Mouse (Mus musculus) G1E (cell line): ENCODE results near the gene Pmm2. TPM values are rescaled to one million over a fixed set of nuclear protein-coding genes. Genes with fewer than 3 reads are reported as not detected.
A peak's percentile ranks its signal among the peaks of the same experiment; 100 is the strongest.

Experiments used
- ATAC-seq: 2 replicates; pipeline ENCODE4 v1.8.0; 2016; ENCODE audit warnings: mild to moderate bottlenecking; ENCODE audit not compliant: insufficient number of reproducible peaks, poor library complexity, low FRiP score, severe bottlenecking; ENCODE audit errors: extremely low read depth
- DNase-seq: peaks from one replicate; pipeline ENCODE4 v3.0.0; 2012; ENCODE audit warnings: low spot score
- H3K27me3 ChIP-seq: 2 replicates; pipeline ENCODE4 v1.6.1; 2012; ENCODE audit warnings: mild to moderate bottlenecking, low read length, inconsistent platforms; ENCODE audit not compliant: insufficient read depth
- H3K36me3 ChIP-seq: replicated peaks from 2 replicates; pipeline ENCODE3; 2012; ENCODE audit warnings: mild to moderate bottlenecking, inconsistent platforms
- H3K4me1 ChIP-seq: 2 replicates; pipeline ENCODE4 v1.6.1; 2012; ENCODE audit warnings: low read depth, low read length, inconsistent platforms, mixed read lengths; ENCODE audit not compliant: insufficient read depth
- H3K4me3 ChIP-seq: 2 replicates; pipeline ENCODE4 v1.5.1; 2012; ENCODE audit warnings: low read depth, mild to moderate bottlenecking, inconsistent platforms, low read length, moderate library complexity, mixed read lengths
- H3K9me3 ChIP-seq: replicated peaks from 2 replicates; pipeline ENCODE4 v1.6.1; 2012; ENCODE audit warnings: inconsistent platforms
- CTCF ChIP-seq: IDR thresholded peaks from 2 replicates; pipeline ENCODE4 v1.5.1; 2012; ENCODE audit warnings: low read depth, low read length, inconsistent platforms, mixed read lengths
- GATA1 ChIP-seq: IDR thresholded peaks from 2 replicates; pipeline ENCODE4 v1.6.1; 2012; ENCODE audit warnings: borderline replicate concordance, low read length, inconsistent platforms, mixed read lengths
- GATA2 ChIP-seq: IDR thresholded peaks from 2 replicates; pipeline ENCODE4 v1.6.1; 2012; ENCODE audit warnings: low read depth, low read length, inconsistent platforms, borderline replicate concordance
- POLR2AphosphoS5 ChIP-seq: IDR thresholded peaks from 2 replicates; pipeline ENCODE4 v1.6.1; 2012; ENCODE audit warnings: low read depth, low read length, inconsistent platforms; ENCODE audit not compliant: insufficient replicate concordance
- TAL1 ChIP-seq: conservative IDR thresholded peaks from 2 replicates; pipeline ENCODE4 v1.6.1; 2012; ENCODE audit warnings: low read depth, low read length, inconsistent platforms, mixed read lengths
- polyA plus RNA-seq: library from polyadenylated mRNA; stranded (reverse); fragments of >175 nt; gene quantifications from 2 replicates; pipeline ENCODE4 v1.2.3, GENCODE M21; 2012
- total RNA-seq, 2 experiments: library from RNA; stranded (forward) in 1 of 2; stranded (reverse) in 1 of 2; fragments of 200-1000 nt in 1 of 2; fragments of >200 nt in 1 of 2; fragmentation: Nextera tagmentation in 1 of 2; gene quantifications; 2 replicates each; pipeline ENCODE4 v1.2.3; 2014 to 2017

The Pmm2 gene
- total RNA-seq (2014; fragmentation: Nextera tagmentation) (57.3 and 74.3 TPM in 2 replicates), total RNA-seq (2017) (122 and 127 TPM in 2 replicates), polyA plus RNA-seq (12.1 and 28.2 TPM in 2 replicates)

DNA sequence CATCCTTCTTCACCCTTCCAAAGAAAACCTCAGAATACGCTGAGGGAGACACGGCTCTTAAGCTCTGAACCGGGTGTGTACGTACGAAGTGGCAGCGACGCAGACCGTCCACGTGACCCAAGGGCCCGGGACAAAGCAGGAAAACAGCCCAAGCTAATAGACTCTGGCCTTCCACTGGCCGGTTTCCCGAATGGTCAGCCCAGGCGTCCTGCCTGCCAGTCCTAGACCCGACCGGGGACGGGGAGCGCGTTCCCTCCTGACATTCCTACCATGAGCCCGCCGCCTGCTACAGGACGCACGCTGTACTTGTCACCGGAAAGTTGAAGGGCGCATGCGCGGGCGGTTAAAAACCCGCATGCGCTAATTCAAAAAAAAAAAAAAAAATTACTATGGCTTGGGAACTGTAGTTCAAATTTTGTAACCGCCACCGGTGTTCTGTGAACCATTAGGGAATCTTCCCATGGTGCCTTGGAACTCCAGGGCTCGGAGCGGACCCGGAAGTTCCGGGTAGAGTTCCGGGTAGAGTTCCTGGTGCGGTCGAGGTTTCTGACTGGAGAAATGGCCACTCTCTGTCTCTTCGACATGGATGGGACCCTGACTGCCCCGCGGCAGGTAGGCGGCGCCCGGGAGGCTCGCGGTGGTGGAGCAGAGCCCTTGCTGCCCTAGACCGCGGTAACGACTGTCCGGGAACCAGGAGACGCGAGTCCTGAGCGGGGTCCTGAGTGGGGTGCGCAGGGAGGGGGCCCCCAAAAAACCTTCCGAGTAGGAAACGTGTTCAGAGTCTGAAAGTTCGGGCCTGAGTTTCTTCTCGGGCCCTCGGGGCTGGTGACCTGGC is at the start of gene Pmm2, which contains the start of gene Tmem186:
TSS of gene Pmm2 (plus strand) at position 458 of the 835 bp plus-strand sequence.
TSS of gene Tmem186 (minus strand) at position 496 of the 835 bp plus-strand sequence.
- peaks cover 57% of the 10 kb centered on the region for H3K4me1 ChIP-seq
- H3K9me3 ChIP-seq, result no peaks in the 10 kb centered on the region
- H3K27me3 ChIP-seq, result no peaks in the 10 kb centered on the region
- TF ChIP-seq CTCF (no peak), GATA1 (no peak), GATA2 (no peak), POLR2AphosphoS5 (no peak), TAL1 (no peak)
- ATAC-seq, result peak; percentile 74
- DNase-seq, result peak; percentile 84
- H3K4me3 ChIP-seq, result peak within 1 kb of the TSS; percentile 86
- peaks cover 74% of the 10 kb centered on the region for H3K36me3 ChIP-seq

DNA sequence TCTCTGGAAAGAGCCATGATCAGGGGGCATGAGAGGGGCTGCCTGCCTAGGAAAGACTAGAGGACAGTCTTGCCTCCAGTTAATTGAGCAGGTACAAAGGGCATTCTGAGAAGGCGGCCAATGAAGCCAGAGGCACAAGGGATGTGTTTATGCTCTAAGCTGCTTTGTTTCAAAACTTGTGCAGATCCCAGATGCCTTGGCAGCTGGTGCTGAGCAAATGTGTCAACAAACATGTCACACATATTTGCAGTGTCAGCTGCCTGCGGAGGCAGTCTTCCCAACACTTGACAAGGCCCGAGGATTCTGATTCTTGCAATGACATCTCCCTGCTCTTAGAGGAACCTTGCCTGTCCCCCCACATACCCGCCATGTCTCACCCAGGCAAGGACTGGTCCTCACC is 42.1 kb upstream of the Pmm2 start:
- Histone ChIP-seq H3K9me3 (no peaks in the 10 kb centered on the region), H3K4me3 (no peak overlapping the region), H3K4me1 (no peaks in the 10 kb centered on the region), H3K27me3 (peaks cover 22% of the 10 kb centered on the region), H3K36me3 (no peaks in the 10 kb centered on the region)
- no peak for DNase-seq
- no peak for ATAC-seq
- TF ChIP-seq TAL1 (no peak), CTCF (no peak), GATA2 (no peak), GATA1 (no peak), POLR2AphosphoS5 (no peak)

DNA sequence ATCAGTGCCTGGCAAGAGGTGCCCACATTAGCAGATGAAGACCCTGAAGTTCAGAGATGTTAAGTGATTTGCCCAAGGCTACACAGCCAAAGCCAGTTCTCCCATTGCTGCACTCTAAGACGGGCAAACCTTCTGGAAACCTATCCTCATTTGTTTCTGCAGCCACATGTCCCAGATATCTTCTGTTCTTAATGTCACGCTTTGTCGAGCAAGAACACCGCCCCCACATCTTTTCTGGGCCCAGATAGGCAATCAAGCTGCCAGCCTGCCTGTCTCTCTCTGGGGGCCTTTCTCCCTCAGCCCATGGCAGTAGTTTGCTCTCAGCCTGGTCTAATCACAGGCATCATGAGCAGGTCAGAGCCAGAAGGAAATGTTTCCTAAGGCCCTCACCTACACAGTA is 41.1 kb upstream of the Pmm2 start:
- H3K27me3 ChIP-seq, result peaks cover 22% of the 10 kb centered on the region
- ATAC-seq (no peak), DNase-seq (no peak)
- no peak overlapping the region for H3K4me3 ChIP-seq
- H3K9me3 ChIP-seq, result no peaks in the 10 kb centered on the region
- TF ChIP-seq CTCF (no peak), GATA1 (no peak), TAL1 (no peak), GATA2 (no peak), POLR2AphosphoS5 (no peak)
- H3K36me3 ChIP-seq, result no peaks in the 10 kb centered on the region
- H3K4me1 ChIP-seq, result no peaks in the 10 kb centered on the region

- ATAC-seq, result no peak
- TF ChIP-seq CTCF, result no peak
- no peak for TF ChIP-seq POLR2AphosphoS5
- no peak for TF ChIP-seq TAL1
- no peak for TF ChIP-seq GATA1
- no peak for TF ChIP-seq GATA2
- Histone ChIP-seq H3K4me1 (no peaks in the 10 kb centered on the region), H3K36me3 (no peaks in the 10 kb centered on the region), H3K27me3 (peaks cover 20% of the 10 kb centered on the region), H3K9me3 (no peaks in the 10 kb centered on the region), H3K4me3 (no peak overlapping the region)
- no peak for DNase-seq
These were observed 40.0 kb upstream of the Pmm2 start for GRCm38 (mm10) chr16:8597516-8597915.

GRCm38 (mm10) chr16:8603789-8604188 is 33.7 kb upstream of the Pmm2 start:
- Histone ChIP-seq H3K9me3 (no peaks in the 10 kb centered on the region), H3K4me3 (no peak overlapping the region), H3K27me3 (peaks cover 7% of the 10 kb centered on the region; the same call in 1 of the 2 replicates), H3K36me3 (no peaks in the 10 kb centered on the region), H3K4me1 (no peaks in the 10 kb centered on the region; the same call in 1 of the 2 replicates)
- ATAC-seq, result no peak
- DNase-seq, result no peak
- TF ChIP-seq CTCF (no peak), POLR2AphosphoS5 (no peak), TAL1 (no peak), GATA1 (no peak), GATA2 (no peak)

- ATAC-seq, result no peak
- Histone ChIP-seq H3K27me3 (peaks cover 9% of the 10 kb centered on the region), H3K4me1 (no peaks in the 10 kb centered on the region; the same call in 1 of the 2 replicates), H3K4me3 (no peak overlapping the region), H3K9me3 (no peaks in the 10 kb centered on the region), H3K36me3 (no peaks in the 10 kb centered on the region)
- no peak for DNase-seq
- no peak for TF ChIP-seq CTCF
- no peak for TF ChIP-seq TAL1
- no peak for TF ChIP-seq GATA1
- TF ChIP-seq POLR2AphosphoS5, result no peak
- TF ChIP-seq GATA2, result no peak
These were observed 27.1 kb upstream of the Pmm2 start for GRCm38 (mm10) chr16:8610397-8610796.
